Mouse (Mus musculus): Measurements from ENCODE around the gene Faim2.

The Faim2 gene

DNA sequence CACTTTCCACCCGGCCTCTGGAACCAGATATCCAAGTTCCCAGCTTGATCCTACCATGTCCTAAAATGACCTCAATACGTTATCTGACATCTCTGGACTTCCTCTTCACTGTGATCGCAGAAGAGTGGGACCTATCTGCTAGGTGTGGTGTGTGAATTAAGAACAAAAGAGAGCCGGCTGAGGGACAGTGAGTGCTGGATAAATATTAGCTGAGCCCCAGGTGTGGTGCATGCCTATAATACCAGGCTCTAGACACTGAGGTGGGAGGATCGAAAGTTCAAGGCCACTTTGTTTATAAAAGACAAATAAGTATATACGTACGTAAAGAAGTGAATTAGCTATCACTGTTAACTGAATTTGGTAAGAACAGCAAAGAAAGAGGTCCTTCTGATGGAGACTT is 18.1 kb downstream of the Faim2 start:
- DNase-seq (ENCODE audit: low read depth, low spot score), result no peak

GRCm38 (mm10) chr15:99505324-99506095 is 22.5 kb downstream of the Faim2 start:
- no peak for DNase-seq (ENCODE audit: low read depth, low spot score)

GRCm38 (mm10) chr15:99503256-99503655 is 24.7 kb downstream of the Faim2 start:
- DNase-seq (ENCODE audit: low read depth, low spot score), result no peak

DNA sequence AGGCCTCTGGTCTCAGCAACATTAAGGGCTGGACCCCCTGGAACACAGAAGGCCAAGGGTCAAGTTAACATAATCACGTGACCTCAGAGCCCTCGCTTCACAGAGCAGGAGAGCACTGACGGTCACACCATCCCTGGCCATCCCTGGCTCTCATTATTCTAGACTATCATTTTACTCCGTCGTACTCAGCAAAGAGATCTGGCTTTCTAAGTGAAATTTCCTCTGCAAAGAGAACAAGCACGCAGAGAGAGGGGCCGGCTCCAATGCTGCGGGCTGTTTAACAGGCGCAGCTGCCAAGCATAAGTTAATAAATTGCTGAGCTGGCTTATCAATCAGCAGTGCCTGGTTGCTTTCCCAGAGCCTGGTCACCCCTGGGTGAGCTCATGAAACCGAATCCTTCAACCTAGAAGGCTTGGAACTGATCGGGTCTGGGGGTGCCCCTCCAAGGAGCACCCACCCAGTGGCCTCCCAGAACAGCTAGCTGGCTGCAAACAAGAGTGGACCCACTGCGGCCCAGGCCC is 25.6 kb downstream of the Faim2 start:
- DNase-seq (ENCODE audit: low read depth, low spot score), result no peak

- no peak for DNase-seq (ENCODE audit: low read depth, low spot score)
Measured at GRCm38 (mm10) chr15:99501292-99502260, 26.4 kb downstream of the Faim2 start.

DNA sequence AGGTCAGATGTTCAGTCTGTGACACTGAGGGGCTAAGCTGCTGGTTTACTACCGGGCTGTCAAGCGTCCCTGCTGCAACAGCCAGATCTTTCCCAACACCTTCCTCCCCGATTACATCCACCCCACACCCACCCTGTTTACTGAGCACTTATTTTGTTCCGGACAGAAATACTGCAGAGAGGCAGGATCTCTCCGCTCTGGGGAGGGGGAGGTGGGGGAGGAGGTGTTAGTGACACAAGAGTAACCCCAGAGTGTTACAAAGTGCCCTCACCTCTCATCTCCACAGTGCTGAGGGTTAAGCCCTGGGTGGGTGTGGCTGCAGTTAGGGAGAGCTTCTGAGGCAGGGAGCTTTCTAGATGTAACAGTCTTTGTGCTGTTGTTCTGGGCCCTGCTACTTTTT is 27.6 kb downstream of the Faim2 start:
- DNase-seq (ENCODE audit: low read depth, low spot score), result no peak

GRCm38 (mm10) chr15:99499726-99500125 is 28.2 kb downstream of the Faim2 start:
- DNase-seq (ENCODE audit: low read depth, low spot score), result no peak

- DNase-seq (ENCODE audit: low read depth, low spot score), result no peak
Measured at GRCm38 (mm10) chr15:99498781-99499180, 29.2 kb downstream of the Faim2 start.

- DNase-seq (ENCODE audit: low read depth, low spot score), result no peak
Measured at GRCm38 (mm10) chr15:99498356-99498755, 29.6 kb downstream of the Faim2 start.

DNA sequence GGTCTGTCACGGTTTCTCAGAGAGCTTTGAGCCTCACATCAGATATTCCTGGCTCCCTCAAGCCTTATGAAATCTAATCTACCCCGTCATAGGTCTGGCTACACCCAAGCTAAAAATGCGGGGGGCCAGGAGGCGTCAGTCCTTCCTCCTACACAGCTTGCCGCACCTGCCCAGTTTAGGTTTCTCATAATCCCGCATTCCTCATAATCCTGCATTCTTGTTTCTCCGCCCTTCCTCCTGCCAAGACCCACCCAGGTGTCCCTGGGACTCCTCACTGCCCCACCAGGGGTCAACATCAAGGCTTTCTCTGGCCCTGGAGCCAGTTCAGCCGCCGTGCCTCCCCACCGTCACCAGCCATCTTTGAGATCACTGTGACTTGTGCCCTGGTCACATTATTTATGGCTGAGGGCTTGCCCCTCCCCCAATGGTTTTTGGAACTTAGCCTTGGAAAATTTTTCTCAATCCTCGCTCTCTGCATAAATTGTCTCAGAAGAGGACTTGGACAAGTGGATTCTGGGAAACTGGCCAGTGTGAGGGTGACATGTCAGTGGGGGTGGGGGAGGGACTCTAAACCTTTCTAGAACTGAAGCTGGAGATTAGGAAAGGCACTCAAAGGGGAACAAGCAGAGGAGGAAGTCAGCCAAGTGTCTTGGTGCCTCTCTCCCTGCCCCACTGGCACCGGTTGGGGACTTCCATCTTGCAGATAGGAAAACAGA is 30.3 kb downstream of the Faim2 start:
- DNase-seq (ENCODE audit: low read depth, low spot score), result no peak

DNA sequence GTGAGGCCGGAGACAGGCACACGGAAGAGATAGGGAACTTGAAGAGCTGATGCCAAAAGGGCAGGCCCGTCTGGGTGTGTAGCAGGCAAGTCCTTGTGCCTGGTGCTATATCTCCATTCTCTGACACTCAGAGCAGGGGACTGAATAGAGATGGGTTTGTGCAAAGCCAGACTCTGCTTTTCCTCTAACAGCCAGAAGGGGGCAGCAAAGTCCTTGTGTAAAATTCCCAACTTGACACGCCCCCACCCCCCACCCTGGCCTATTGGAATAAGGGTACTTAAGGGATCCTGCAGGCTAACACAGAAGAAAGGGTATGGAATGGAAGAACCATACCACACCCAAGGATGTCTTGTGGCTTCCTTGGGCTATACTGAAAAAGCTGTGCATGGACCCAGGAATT is 30.9 kb downstream of the Faim2 start:
- peak; percentile 62 for DNase-seq (ENCODE audit: low read depth, low spot score)

DNA sequence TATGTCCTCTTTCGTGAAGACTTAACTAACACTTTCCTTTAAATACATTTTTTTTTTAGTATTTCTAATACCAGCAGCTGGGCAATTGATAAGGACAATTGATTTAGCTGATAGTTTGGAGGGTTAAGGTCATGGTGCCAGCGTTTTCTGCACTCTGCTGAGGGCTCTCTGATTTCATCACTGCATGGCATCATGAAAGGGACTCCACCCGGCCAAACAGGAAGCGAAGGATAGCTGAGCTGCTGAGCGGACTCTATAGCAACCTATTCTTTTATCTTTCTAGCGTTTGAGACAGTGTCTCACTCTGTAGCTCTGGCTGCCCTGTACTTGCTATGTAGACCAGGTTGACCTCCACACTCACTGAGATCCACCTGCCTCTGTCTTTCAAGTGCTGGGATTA is 43.2 kb downstream of the Faim2 start:
- DNase-seq (ENCODE audit: low read depth, low spot score), result no peak

GRCm38 (mm10) chr15:99475814-99476213 is 52.2 kb downstream of the Faim2 start:
- DNase-seq (ENCODE audit: low read depth, low spot score), result no peak

DNA sequence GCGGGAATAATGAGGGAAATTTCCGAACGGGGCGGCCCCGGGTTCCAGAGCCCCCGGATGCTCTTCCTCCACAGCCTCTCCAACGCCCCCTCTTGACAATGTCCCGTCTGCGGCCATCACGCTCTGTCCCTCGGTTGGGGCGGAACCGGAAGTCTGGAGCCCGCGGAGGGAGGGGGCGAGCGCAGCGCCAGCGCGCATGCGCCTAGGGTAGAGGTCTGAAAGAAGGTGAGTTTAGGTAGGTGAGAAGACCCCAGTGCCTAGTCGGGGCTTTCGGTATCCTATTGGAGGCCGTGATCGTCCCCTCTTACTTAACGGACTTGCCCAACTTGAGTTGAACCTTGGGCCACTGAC is 53.4 kb downstream of the Faim2 start, which contains the start of gene Bcdin3d:
Bcdin3d (minus strand) TSS at position 155 of the 351 bp plus-strand sequence.
- DNase-seq (ENCODE audit: low read depth, low spot score), result peak; percentile 91

DNA sequence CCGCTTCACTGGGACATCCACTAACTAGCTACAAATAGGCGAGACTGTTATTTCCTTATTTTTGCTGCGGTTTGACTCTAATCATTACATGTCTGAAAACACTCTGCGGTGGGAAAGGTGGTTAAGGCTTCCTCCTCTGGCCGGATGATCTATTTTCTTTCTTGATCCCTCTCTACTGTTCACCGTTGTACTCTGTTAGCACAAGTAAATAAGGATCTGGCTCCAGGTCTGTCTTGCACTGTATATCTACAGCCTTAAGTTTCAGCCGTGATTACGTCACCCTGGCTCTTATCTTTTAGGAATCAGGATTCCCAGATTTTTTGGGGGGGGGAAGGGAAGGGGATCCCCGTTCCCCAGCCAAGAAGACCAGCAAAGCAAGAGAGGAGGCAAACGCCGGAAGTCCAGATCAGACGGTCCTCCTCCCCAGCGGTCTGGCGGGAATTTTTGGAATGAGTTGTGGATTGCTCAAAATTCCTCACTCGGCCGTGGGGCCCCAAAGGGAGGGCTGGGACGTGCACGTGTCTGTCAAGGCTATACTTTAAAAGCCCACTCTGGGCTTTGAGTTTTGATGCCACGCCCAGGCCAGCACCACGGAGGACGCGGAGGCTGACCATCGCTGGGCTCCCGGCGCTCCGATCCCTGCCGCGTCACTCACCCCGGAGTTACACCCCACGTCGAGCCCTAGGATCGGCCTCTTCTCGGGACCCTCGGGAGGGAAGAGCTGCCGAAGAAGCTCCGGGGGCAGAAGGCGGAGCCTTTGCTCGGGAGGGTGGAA is 54.0 kb downstream of the Faim2 start:
- peak; percentile 47 for DNase-seq (ENCODE audit: low read depth, low spot score)

- no peak for DNase-seq (ENCODE audit: low read depth, low spot score)
Measured at GRCm38 (mm10) chr15:99472972-99473371, 55.0 kb downstream of the Faim2 start.

GRCm38 (mm10) chr15:99471677-99472063 is 56.3 kb downstream of the Faim2 start:
- DNase-seq (ENCODE audit: low read depth, low spot score), result peak; percentile 60

GRCm38 (mm10) chr15:99470971-99471676 is 56.8 kb downstream of the Faim2 start:
- DNase-seq (ENCODE audit: low read depth, low spot score), result peak; percentile 69

DNA sequence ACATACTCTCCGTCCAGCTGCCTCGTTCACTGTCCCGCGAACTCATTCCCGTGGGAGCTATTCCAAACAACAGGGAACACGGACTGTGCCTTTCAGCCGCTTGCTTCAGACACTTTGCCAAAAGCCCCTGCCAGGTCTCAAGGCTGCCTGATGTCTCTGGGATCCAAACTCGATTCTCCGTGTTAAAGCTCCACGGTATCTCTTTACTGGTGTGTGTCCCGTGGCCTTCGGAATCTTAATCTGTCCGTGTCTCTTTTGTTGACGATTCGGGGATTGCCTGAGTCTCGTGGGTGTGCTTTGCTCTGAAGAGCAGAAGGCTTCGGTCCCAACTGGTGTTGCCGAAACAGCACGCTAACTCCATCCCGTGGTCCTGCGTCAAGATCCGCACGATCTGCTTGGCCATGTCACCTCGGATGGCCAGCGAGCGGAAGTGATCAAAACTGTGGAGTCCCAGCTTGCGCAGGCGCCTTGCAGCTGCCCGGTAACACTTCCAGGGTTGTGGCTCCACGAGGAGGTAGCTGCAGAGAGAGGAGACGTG is 57.7 kb downstream of the Faim2 start:
- DNase-seq (ENCODE audit: low read depth, low spot score), result no peak

GRCm38 (mm10) chr15:99469736-99470135 is 58.2 kb downstream of the Faim2 start:
- no peak for DNase-seq (ENCODE audit: low read depth, low spot score)
